Comparison of ENCODE assay signal across 12 mouse cellular contexts in the genomic region with DNA sequence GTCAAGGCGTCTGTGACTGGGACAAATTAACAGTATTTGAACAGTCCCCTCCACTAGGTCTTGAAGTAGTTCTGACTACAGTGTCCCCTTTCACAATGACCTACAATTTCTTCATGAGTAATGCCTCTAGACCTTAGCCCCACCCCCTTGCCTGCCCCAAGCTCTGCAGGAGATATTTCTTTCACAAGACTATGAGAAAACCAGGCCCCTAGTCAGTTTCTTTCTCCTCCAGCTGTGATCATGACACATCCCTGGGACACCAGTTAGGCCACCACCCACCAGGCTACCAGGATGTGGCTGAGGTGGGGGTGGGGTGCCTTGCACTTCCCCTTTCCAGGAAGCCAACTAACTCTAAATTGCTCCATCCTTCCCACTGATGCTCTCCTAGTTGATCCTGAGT. TPM values are rescaled to one million over a fixed set of nuclear protein-coding genes. Genes with fewer than 3 reads are reported as not detected.
DNase-seq lines count a peak whose midpoint lies in the region; ATAC-seq and TF ChIP-seq lines count a peak whose summit lies in the region.
"Had no signal": no experiment of that assay in that cellular context is flagged by ENCODE, and none has a peak within 500 bp of the region (broad histone marks: within the 10 kb centered on the region; RNA-seq: fewer than 3 reads in every experiment).

No protein-coding gene starts in this region.

- H3K27ac ChIP-seq in spleen, adult 2 months (ENCODE audit: insufficient read depth, low read length): 0 out of 2 replicates have a peak overlapping the region, but pooled peaks have one; percentile 4
- no peak overlapping the region for H3K27ac ChIP-seq in midbrain, postnatal 0 days (ENCODE audit: low read depth, low read length)
- H3K27ac ChIP-seq: forebrain, embryonic 10.5 days; limb, embryonic 12.5 days; neural tube, embryonic 12.5 days; stomach, embryonic 15.5 days had no signal

- no peak overlapping the region for H3K4me3 ChIP-seq in spleen, adult 2 months (ENCODE audit: extremely low read depth, insufficient read depth, insufficient read length)
- no peak overlapping the region for H3K4me3 ChIP-seq in midbrain, postnatal 0 days (ENCODE audit: low read depth, low read length)
- H3K4me3 ChIP-seq: forebrain, embryonic 10.5 days; limb, embryonic 12.5 days; neural tube, embryonic 12.5 days; stomach, embryonic 15.5 days had no signal

- H3K27me3 ChIP-seq in spleen, adult 2 months (ENCODE audit: control insufficient read depth, insufficient read depth, low read length): no peaks in the 10 kb centered on the region
- H3K27me3 ChIP-seq in midbrain, postnatal 0 days (ENCODE audit: insufficient read depth, low read length): no peaks in the 10 kb centered on the region
- H3K27me3 ChIP-seq: limb, embryonic 12.5 days; neural tube, embryonic 12.5 days; stomach, embryonic 15.5 days had no signal

- H3K4me1 ChIP-seq in spleen, adult 2 months (ENCODE audit: control insufficient read depth, insufficient read depth, insufficient read length): no peaks in the 10 kb centered on the region
- no peaks in the 10 kb centered on the region for H3K4me1 ChIP-seq in midbrain, postnatal 0 days (ENCODE audit: insufficient read depth, low read length)
- H3K4me1 ChIP-seq: forebrain, embryonic 10.5 days; limb, embryonic 12.5 days; neural tube, embryonic 12.5 days; stomach, embryonic 15.5 days had no signal

- TF ChIP-seq CTCF in spleen, adult 2 months (IDR thresholded peaks at IDR 0.05; ENCODE audit: extremely low read depth, insufficient read depth, insufficient read length, insufficient replicate concordance): no peak
- no peak for TF ChIP-seq CTCF in midbrain, postnatal 0 days (IDR thresholded peaks at IDR 0.05)

- H3K36me3 ChIP-seq in spleen, adult 2 months (ENCODE audit: control insufficient read depth, insufficient read depth, low read length): no peaks in the 10 kb centered on the region
- H3K36me3 ChIP-seq in midbrain, postnatal 0 days (ENCODE audit: insufficient read depth, low read length): no peaks in the 10 kb centered on the region
- H3K36me3 ChIP-seq: forebrain, embryonic 10.5 days; limb, embryonic 12.5 days; neural tube, embryonic 12.5 days; stomach, embryonic 15.5 days had no signal

- intact Hi-C loops in heart, postnatal 10 days (cut with DNase I): loop anchor here (5.0 kb wide), 1 partner anchor 34 kb away; no protein-coding TSS in a partner anchor
- intact Hi-C loops in left cerebral cortex, postnatal 14 days (cut with DNase I): no loop called here

- DNase-seq in spleen, adult 2 months (ENCODE audit: low read depth in 1 of 2, low spot score in 2 of 2): peak in 1 of 2 experiments; percentile 2
- no peak for DNase-seq in spleen, postnatal 14 days (ENCODE audit: low spot score in 2 of 2)
- DNase-seq in adrenal gland, postnatal 10 days: peak; percentile 1
- peak; percentile 11 to 15 for DNase-seq in heart, postnatal 10 days
- no peak for DNase-seq in midbrain, postnatal 0 days (ENCODE audit: low spot score)
- no peak for DNase-seq in left cerebral cortex, postnatal 14 days (ENCODE audit: low spot score in 2 of 2)
- no peak for DNase-seq in cerebellum, adult 11 months

- no peak for TF ChIP-seq POLR2A in spleen, adult 2 months (IDR thresholded peaks at IDR 0.05; ENCODE audit: low read depth, low read length)

- 79% methylated on average over 1 of the region's 1 CpGs for WGBS in spleen, adult 2 months
- 75% methylated on average over 1 of the region's 1 CpGs for WGBS in midbrain, postnatal 0 days

- H3K9me3 ChIP-seq in midbrain, postnatal 0 days (ENCODE audit: low read length): no peaks in the 10 kb centered on the region
- H3K9me3 ChIP-seq: forebrain, embryonic 10.5 days; limb, embryonic 12.5 days; neural tube, embryonic 12.5 days; stomach, embryonic 15.5 days had no signal

- no peak overlapping the region for H3K4me2 ChIP-seq in midbrain, postnatal 0 days (ENCODE audit: low read depth, low read length, poor library complexity, severe bottlenecking)
- H3K4me2 ChIP-seq: limb, embryonic 12.5 days; neural tube, embryonic 12.5 days; stomach, embryonic 15.5 days had no signal

- no peak overlapping the region for H3K9ac ChIP-seq in midbrain, postnatal 0 days (replicated peaks; ENCODE audit: low read length, poor library complexity, severe bottlenecking)
- H3K9ac ChIP-seq: limb, embryonic 12.5 days; neural tube, embryonic 12.5 days; stomach, embryonic 15.5 days had no signal

- peak; percentile 98 for ATAC-seq in monocyte, adult 5-6 weeks (replicated peaks; ENCODE audit: insufficient number of reproducible peaks, low FRiP score, low TSS enrichment, poor library complexity, severe bottlenecking)
- ATAC-seq in midbrain, postnatal 0 days (ENCODE audit: low FRiP score): no peak

RNA-seq across cellular contexts. Expression of a gene that starts 29.0 kb away (rescaled TPM):
- polyA plus RNA-seq in spleen, adult 2 months (2012; rRNA removed): 1.6 and 1.7 TPM in 2 replicates
- total RNA-seq in adrenal gland, postnatal 10 days (2021): 1 to 10 TPM; 8.2 to 9.8 TPM
- total RNA-seq in heart, postnatal 10 days (2021): 10 to 100 TPM; 46.3 to 56.7 TPM
- total RNA-seq in monocyte, adult 5-6 weeks (2017): 70.6 to 125 TPM (median 100 TPM) in 3 replicates
- 11.8 and 12.4 TPM in 2 replicates for total RNA-seq in midbrain, postnatal 0 days (2014; rRNA removed)
- polyA plus RNA-seq in midbrain, postnatal 0 days (2015; fragmentation: Nextera tagmentation; extraction: Ambion mirVana): 8.9 and 9.1 TPM in 2 replicates
- 1 to 10 TPM; 4.1 to 4.5 TPM for total RNA-seq in left cerebral cortex, postnatal 14 days (2021)

Comparison
In these comparisons a context has a peak if more than half of its experiments do, and no peak if none do; other contexts are left out.
1. DNase-seq: peak in adrenal gland, postnatal 10 days (single experiment) and heart, postnatal 10 days (2 of 2); none in spleen, postnatal 14 days (0 of 2), midbrain, postnatal 0 days (single experiment), left cerebral cortex, postnatal 14 days (0 of 2) and cerebellum, adult 11 months (single experiment).